Mouse (Mus musculus) CH12.LX (cell line): ENCODE data around the gene Tgif2. TPM values are rescaled to one million over a fixed set of nuclear protein-coding genes. Genes with fewer than 3 reads are reported as not detected.

Experiments
- DNase-seq: peaks from one replicate; pipeline ENCODE4 v3.0.0-alpha.2; 2013; ENCODE audit errors: extremely low read depth
- H3K27ac ChIP-seq: 2 replicates; pipeline ENCODE4 v1.5.1; 2012; ENCODE audit warnings: low read depth, mild to moderate bottlenecking, control low read depth, moderate library complexity; ENCODE audit not compliant: insufficient read depth
- H3K27me3 ChIP-seq: replicated peaks from 2 replicates; pipeline ENCODE3; 2012; ENCODE audit warnings: inconsistent platforms
- H3K36me3 ChIP-seq, 2 experiments: replicated peaks in 1 of 2; 2 replicates each; pipeline versions ENCODE3 to v1.6.1; 2012; ENCODE audit warnings: inconsistent platforms in 1 of 2, low read length in 1 of 2, mild to moderate bottlenecking in 1 of 2, mixed read lengths in 1 of 2, moderate library complexity in 1 of 2; ENCODE audit not compliant: control insufficient read depth in 1 of 2, insufficient read depth in 1 of 2
- H3K4me1 ChIP-seq, 2 experiments: 2 replicates each; pipeline ENCODE4 v1.6.1; 2012; ENCODE audit warnings: inconsistent platforms in 1 of 2, moderate library complexity in 1 of 2; ENCODE audit not compliant: insufficient read depth in 2 of 2, control insufficient read depth in 1 of 2
- H3K4me2 ChIP-seq: 2 replicates; pipeline ENCODE4 v1.6.1; 2012; ENCODE audit warnings: low read depth, mild to moderate bottlenecking, control low read depth; ENCODE audit not compliant: poor library complexity, insufficient read depth, severe bottlenecking
- H3K4me3 ChIP-seq, 3 experiments: fragments of 150-350 bp in 1 of 3; sonication (generic) in 1 of 3; replicated peaks in 1 of 3; 2 replicates each; pipeline versions ENCODE3 to v1.5.1; 2011 to 2012; ENCODE audit warnings: low read depth in 2 of 3, low read length in 2 of 3, mild to moderate bottlenecking in 2 of 3, moderate library complexity in 2 of 3, control low read depth in 1 of 3, improper control_type of control experiment in 1 of 3, inconsistent platforms in 1 of 3, mixed read lengths in 1 of 3; ENCODE audit not compliant: poor library complexity in 1 of 3
- H3K79me2 ChIP-seq: replicated peaks from 2 replicates; pipeline ENCODE4 v1.6.1; 2012; ENCODE audit warnings: mild to moderate bottlenecking, moderate library complexity; ENCODE audit not compliant: control insufficient read depth, poor library complexity, insufficient read depth, severe bottlenecking; ENCODE audit errors: extremely low read depth
- H3K9ac ChIP-seq: 2 replicates; pipeline ENCODE4 v1.6.1; 2012; ENCODE audit warnings: low read depth, mild to moderate bottlenecking, control low read depth, moderate library complexity; ENCODE audit not compliant: insufficient read depth
- H3K9me3 ChIP-seq: replicated peaks from 2 replicates; pipeline ENCODE3; 2012; ENCODE audit warnings: low read length, inconsistent platforms, mixed read lengths
- CHD1 ChIP-seq: IDR thresholded peaks from 2 replicates; pipeline ENCODE4 v1.6.1; 2012; ENCODE audit warnings: low read depth, low read length, improper control_type of control experiment, inconsistent platforms
- CHD2 ChIP-seq: IDR thresholded peaks from 2 replicates; pipeline ENCODE4 v1.6.1; 2011; ENCODE audit warnings: low read length, improper control_type of control experiment
- E2F4 ChIP-seq: IDR thresholded peaks from 2 replicates; pipeline ENCODE4 v1.6.1; 2011; ENCODE audit warnings: low read depth, low read length, improper control_type of control experiment; ENCODE audit not compliant: insufficient replicate concordance
- ELF1 ChIP-seq: IDR thresholded peaks from 2 replicates; pipeline ENCODE4 v1.6.1; 2014; ENCODE audit warnings: low read depth, mild to moderate bottlenecking, inconsistent platforms, low read length, improper control_type of control experiment
- EP300 ChIP-seq: IDR thresholded peaks from 2 replicates; pipeline ENCODE4 v1.6.1; 2011; ENCODE audit warnings: low read length, improper control_type of control experiment
- ETS1 ChIP-seq: conservative IDR thresholded peaks from 2 replicates; pipeline ENCODE4 v1.6.1; 2012; ENCODE audit warnings: low read depth, mild to moderate bottlenecking, inconsistent platforms, low read length, improper control_type of control experiment, moderate library complexity
- GABPA ChIP-seq: IDR thresholded peaks from 2 replicates; pipeline ENCODE4 v1.6.1; 2012; ENCODE audit warnings: low read depth, low read length, improper control_type of control experiment, inconsistent platforms; ENCODE audit not compliant: insufficient replicate concordance
- HCFC1 ChIP-seq: IDR thresholded peaks from 2 replicates; pipeline ENCODE4 v1.6.1; 2012; ENCODE audit warnings: low read depth, mild to moderate bottlenecking, inconsistent platforms, low read length, improper control_type of control experiment
- KAT2A ChIP-seq: IDR thresholded peaks from 2 replicates; pipeline ENCODE4 v1.6.1; 2012; ENCODE audit warnings: low read length, improper control_type of control experiment, inconsistent platforms; ENCODE audit not compliant: insufficient replicate concordance
- MAFK ChIP-seq: IDR thresholded peaks from 2 replicates; pipeline ENCODE4 v1.6.1; 2011; ENCODE audit warnings: low read length, improper control_type of control experiment; ENCODE audit not compliant: insufficient replicate concordance
- MAX ChIP-seq: IDR thresholded peaks from 2 replicates; pipeline ENCODE4 v1.6.1; 2011; ENCODE audit warnings: low read length, improper control_type of control experiment
- MAZ ChIP-seq: IDR thresholded peaks from 2 replicates; pipeline ENCODE4 v1.6.1; 2012; ENCODE audit warnings: low read depth, mild to moderate bottlenecking, inconsistent platforms, low read length, improper control_type of control experiment, moderate library complexity
- MXI1 ChIP-seq: IDR thresholded peaks from 2 replicates; pipeline ENCODE4 v1.6.1; 2011; ENCODE audit warnings: mild to moderate bottlenecking, low read depth, low read length, improper control_type of control experiment
- MYC ChIP-seq: IDR thresholded peaks from 2 replicates; pipeline ENCODE4 v1.6.1; 2011; ENCODE audit warnings: low read depth, mild to moderate bottlenecking, improper control_type of control experiment, low read length
- NELFE ChIP-seq: IDR thresholded peaks from 2 replicates; pipeline ENCODE4 v1.6.1; 2011; ENCODE audit warnings: low read depth, low read length, improper control_type of control experiment
- PAX5 ChIP-seq: IDR thresholded peaks from 2 replicates; pipeline ENCODE4 v1.6.1; 2012; ENCODE audit warnings: low read length, inconsistent platforms, mixed read lengths
- POLR2A ChIP-seq: IDR thresholded peaks from 2 replicates; pipeline ENCODE4 v1.6.1; 2011; ENCODE audit warnings: low read depth, mild to moderate bottlenecking, improper control_type of control experiment, low read length
- POLR2AphosphoS2 ChIP-seq: IDR thresholded peaks from 2 replicates; pipeline ENCODE4 v1.6.1; 2011; ENCODE audit warnings: low read depth, low read length, improper control_type of control experiment
- RAD21 ChIP-seq: IDR thresholded peaks from 2 replicates; pipeline ENCODE4 v1.6.1; 2011; ENCODE audit warnings: low read depth, mild to moderate bottlenecking, low read length, improper control_type of control experiment, moderate library complexity
- RCOR1 ChIP-seq: conservative IDR thresholded peaks from 2 replicates; pipeline ENCODE4 v1.6.1; 2012; ENCODE audit warnings: low read depth, mild to moderate bottlenecking, inconsistent platforms, low read length, improper control_type of control experiment
- SIN3A ChIP-seq: IDR thresholded peaks from 2 replicates; pipeline ENCODE4 v1.6.1; 2012; ENCODE audit warnings: low read length, improper control_type of control experiment, inconsistent platforms
- TBP ChIP-seq: conservative IDR thresholded peaks from 2 replicates; pipeline ENCODE4 v1.6.1; 2011; ENCODE audit warnings: low read depth, low read length, improper control_type of control experiment
- UBTF ChIP-seq: IDR thresholded peaks from 2 replicates; pipeline ENCODE4 v1.6.1; 2012; ENCODE audit warnings: low read depth, mild to moderate bottlenecking, inconsistent platforms, low read length, improper control_type of control experiment, moderate library complexity
- USF1 ChIP-seq: IDR thresholded peaks from 2 replicates; pipeline ENCODE4 v1.6.1; 2014; ENCODE audit warnings: low read depth, mild to moderate bottlenecking, inconsistent platforms, low read length, improper control_type of control experiment
- ZC3H11A ChIP-seq: IDR thresholded peaks from 2 replicates; pipeline ENCODE4 v1.6.1; 2012; ENCODE audit warnings: low read depth, mild to moderate bottlenecking, inconsistent platforms, low read length, improper control_type of control experiment
- ZKSCAN1 ChIP-seq: IDR thresholded peaks from 2 replicates; pipeline ENCODE4 v1.6.1; 2012; ENCODE audit warnings: low read depth, inconsistent platforms, low read length, improper control_type of control experiment, borderline replicate concordance
- ZNF384 ChIP-seq: IDR thresholded peaks from 2 replicates; pipeline ENCODE4 v1.6.1; 2012; ENCODE audit warnings: low read depth, low read length, improper control_type of control experiment, inconsistent platforms
- dilution Hi-C: fragments of 300-500 bp; cut with MboI; formaldehyde crosslinking; loops from 2 replicates; pipeline ENCODE4 v1.14.3; 2020; ENCODE audit warnings: low sequenced_read_pairs; ENCODE audit not compliant: extremely low pct_unique_long_range_greater_than_20kb, extremely low pct_ligation_motif_present
- in situ Hi-C: fragments of 300-500 bp; cut with MboI; formaldehyde crosslinking; loops from 3 replicates; pipeline ENCODE4 v1.14.3; 2019; ENCODE audit warnings: low sequenced_read_pairs, low pct_ligation_motif_present, low pct_unique_long_range_greater_than_20kb, mixed read lengths
- polyA plus RNA-seq: library from polyadenylated mRNA; unstranded; fragments of >175 nt; gene quantifications from 2 replicates; pipeline ENCODE4 v1.2.1, GENCODE M21; 2012; ENCODE audit warnings: low read depth; ENCODE audit not compliant: insufficient read length
- total RNA-seq, 2 experiments: library from RNA; depleted of rRNA; stranded (reverse); fragments of 300-350 nt in 1 of 2; fragments of >200 nt in 1 of 2; gene quantifications; 2 replicates each; pipeline ENCODE4 v1.2.3; 2012 to 2014

The Tgif2 gene
- total and polyA plus RNA-seq, 3 experiments = 10.3 to 12.2 (median 11.3) TPM

- no peak overlapping the region for H3K27ac ChIP-seq
- DNase-seq = no peak
- H3K79me2 ChIP-seq = no peaks in the 10 kb centered on the region
- in situ Hi-C loops (loop anchor here (25.0 kb wide), 1 partner anchor 195 kb away; the partner anchor contains the start of genes Soga1 and Tldc2), dilution Hi-C loops (no loop called here)
- TF ChIP-seq SIN3A (no peak), ZKSCAN1 (no peak), MAX (no peak), TBP (no peak), MAFK (no peak), ZNF384 (no peak), MXI1 (no peak), KAT2A (no peak), ELF1 (no peak), RAD21 (no peak), USF1 (no peak), E2F4 (no peak), GABPA (no peak), UBTF (no peak), PAX5 (no peak), CHD1 (no peak), POLR2A (no peak), EP300 (no peak)
- H3K9me3 ChIP-seq = no peaks in the 10 kb centered on the region
- H3K4me2 ChIP-seq = no peak overlapping the region
- peaks cover 3 to 7% of the 10 kb centered on the region in 2 experiments; a peak in 3 of 4 replicates for H3K4me1 ChIP-seq
- no peak overlapping the region for H3K9ac ChIP-seq
- H3K27me3 ChIP-seq = no peaks in the 10 kb centered on the region
- no peak overlapping the region for H3K4me3 ChIP-seq
- no peaks in the 10 kb centered on the region for H3K36me3 ChIP-seq
Observed at GRCm38 (mm10) chr2:156892240-156892639, 52.4 kb downstream of the Tgif2 start.

- Histone ChIP-seq H3K9me3 (no peaks in the 10 kb centered on the region), H3K9ac (no peak overlapping the region), H3K4me1 (peaks cover 3% of the 10 kb centered on the region in 2 experiments; a peak in 3 of 4 replicates), H3K27ac (no peak overlapping the region), H3K4me3 (no peak overlapping the region), H3K36me3 (no peaks in the 10 kb centered on the region), H3K27me3 (no peaks in the 10 kb centered on the region), H3K4me2 (no peak overlapping the region), H3K79me2 (no peaks in the 10 kb centered on the region)
- no peak for DNase-seq
- TF ChIP-seq MAZ (no peak), POLR2AphosphoS2 (no peak), ZC3H11A (no peak), SIN3A (no peak), RAD21 (no peak), POLR2A (no peak), ETS1 (no peak), MAFK (no peak), HCFC1 (no peak), CHD1 (no peak), MYC (no peak), RCOR1 (no peak), UBTF (no peak), CHD2 (no peak), NELFE (no peak)
- in situ Hi-C loops = loop anchor here (25.0 kb wide), 1 partner anchor 194 kb away; the partner anchor contains the start of genes Soga1 and Tldc2
- dilution Hi-C loops = no loop called here
Observed at GRCm38 (mm10) chr2:156892821-156893220, 53.0 kb downstream of the Tgif2 start.
